Mouse (Mus musculus) embryonic stem cell, embryonic (primary cell): ENCODE measurements around the gene Gabpa.

ENCODE experiments used
- CTCF ChIA-PET, 4 experiments: fragments of 300-600 bp in 2 of 4; fragments of 350-600 bp in 2 of 4; sonication (Branson Sonifier 250); formaldehyde crosslinking; loops; one replicate each; lab custom pipeline; 2022; ENCODE audit warnings: inconsistent platforms in 2 of 4; lab: Charles Lee
- POLR2A ChIA-PET, 4 experiments: fragments of 300-600 bp in 2 of 4; fragments of 350-600 bp in 2 of 4; sonication (Branson Sonifier 250); formaldehyde crosslinking; loops; one replicate each; lab custom pipeline; 2022; ENCODE audit warnings: antibody characterized with exemption in 4 of 4, inconsistent platforms in 1 of 4; lab: Charles Lee

The Gabpa gene

GRCm38 (mm10) chr16:84834745-84835440 is at the start of gene Gabpa:
Gene Gabpa, plus strand, starts transcription at chr16:84834925.
- CTCF ChIA-PET: interaction anchor here in 2 of 4 experiments (0.5 to 1.1 kb wide), 5 partner anchors 9 to 100 kb away, joined by 3 to 4 read pairs (median 4); no protein-coding TSS in a partner anchor
- POLR2A ChIA-PET: interaction anchor here (0.5 to 12.8 kb wide), 48 partner anchors 8 to 844 kb away, joined by 3 to 290 read pairs (median 6); partner anchors contain the start of genes Jam2 (in 3 of the 4) and Mrpl39 (in 3 of the 4)

GRCm38 (mm10) chr16:84784966-84785365 is 49.8 kb upstream of the Gabpa start:
- ChIA-PET POLR2A (interaction anchor here (0.6 to 16.2 kb wide), 20 partner anchors 9 to 50 kb away, joined by 3 to 369 read pairs (median 4); partner anchors contain the start of genes Jam2 (in 3 of the 4), Mrpl39 (in 2 of the 4), Atp5j (in 1 of the 4) and Gabpa (in 1 of the 4)), CTCF (no interaction called here)

- ChIA-PET CTCF (no interaction called here), POLR2A (interaction anchor here in 3 of 4 experiments (0.8 to 11.7 kb wide), 7 partner anchors 9 to 128 kb away, joined by 3 to 195 read pairs (median 4); partner anchors contain the start of gene Jam2 (in 2 of the 3))
These were observed 44.0 kb upstream of the Gabpa start for GRCm38 (mm10) chr16:84790595-84791165.

GRCm38 (mm10) chr16:84793401-84793800 is 41.3 kb upstream of the Gabpa start:
- ChIA-PET CTCF (no interaction called here), POLR2A (interaction anchor here in 3 of 4 experiments (0.6 to 11.7 kb wide), 18 partner anchors 10 to 89 kb away, joined by 3 to 195 read pairs (median 4); partner anchors contain the start of genes Jam2 (in 2 of the 3) and Mrpl39 (in 2 of the 3))

GRCm38 (mm10) chr16:84795337-84795736 is 39.4 kb upstream of the Gabpa start:
- ChIA-PET CTCF (interaction anchor here in 1 of 4 experiments (0.6 kb wide), 1 partner anchor 29 kb away, joined by 3 read pairs; no protein-coding TSS in a partner anchor), POLR2A (interaction anchor here in 3 of 4 experiments (0.6 to 11.7 kb wide), 11 partner anchors 9 to 64 kb away, joined by 3 to 195 read pairs (median 4); partner anchors contain the start of gene Jam2 (in 2 of the 3))

GRCm38 (mm10) chr16:84796678-84797077 is 38.0 kb upstream of the Gabpa start:
- ChIA-PET CTCF (interaction anchor here in 1 of 4 experiments (0.5 kb wide), 1 partner anchor 61 kb away, joined by 3 read pairs; the partner anchor contains the start of gene Mrpl39), POLR2A (interaction anchor here in 2 of 4 experiments (1.0 to 11.7 kb wide), 6 partner anchors 14 to 38 kb away, joined by 3 to 195 read pairs (median 7); partner anchors contain the start of genes Jam2 (in 2 of the 2) and Gabpa (in 1 of the 2))

- CTCF ChIA-PET: interaction anchor here in 2 of 4 experiments (0.6 to 1.0 kb wide), 3 partner anchors 12 to 16 kb away, joined by 3 to 7 read pairs (median 4); no protein-coding TSS in a partner anchor
These were observed 34.7 kb upstream of the Gabpa start for GRCm38 (mm10) chr16:84800038-84800437.

GRCm38 (mm10) chr16:84802217-84802616 is 32.5 kb upstream of the Gabpa start:
- POLR2A ChIA-PET: interaction anchor here in 3 of 4 experiments (0.6 to 7.0 kb wide), 24 partner anchors 9 to 67 kb away, joined by 3 to 39 read pairs (median 4); partner anchors contain the start of genes Mrpl39 (in 2 of the 3) and Jam2 (in 1 of the 3)
- CTCF ChIA-PET: interaction anchor here in 2 of 4 experiments (0.5 to 0.6 kb wide), 2 partner anchors 73 to 200 kb away, joined by 3 to 4 read pairs; no protein-coding TSS in a partner anchor

More at GRCm38 (mm10) chr16:84800038-84800437, 34.7 kb upstream of the Gabpa start:
- POLR2A ChIA-PET: interaction anchor here (0.6 to 11.7 kb wide), 20 partner anchors 9 to 736 kb away, joined by 3 to 195 read pairs (median 4); partner anchors contain the start of gene Jam2 (in 2 of the 4)

- ChIA-PET POLR2A (interaction anchor here in 3 of 4 experiments (1.0 to 7.0 kb wide), 18 partner anchors 8 to 71 kb away, joined by 3 to 39 read pairs (median 5); partner anchors contain the start of genes Gabpa (in 1 of the 3) and Jam2 (in 1 of the 3)), CTCF (no interaction called here)
These were observed 29.9 kb upstream of the Gabpa start for GRCm38 (mm10) chr16:84804866-84805265.

GRCm38 (mm10) chr16:84806175-84806574 is 28.6 kb upstream of the Gabpa start:
- ChIA-PET POLR2A (interaction anchor here in 2 of 4 experiments (0.8 to 7.0 kb wide), 7 partner anchors 11 to 27 kb away, joined by 3 to 39 read pairs (median 16); no protein-coding TSS in a partner anchor), CTCF (no interaction called here)

GRCm38 (mm10) chr16:84807874-84808273 is 26.9 kb upstream of the Gabpa start:
- CTCF ChIA-PET: no interaction called here
- POLR2A ChIA-PET: interaction anchor here in 2 of 4 experiments (0.9 to 1.5 kb wide), 11 partner anchors 9 to 35 kb away, joined by 3 to 4 read pairs (median 3); no protein-coding TSS in a partner anchor

GRCm38 (mm10) chr16:84810254-84810653 is 24.5 kb upstream of the Gabpa start:
- ChIA-PET CTCF (no interaction called here), POLR2A (interaction anchor here in 2 of 4 experiments (0.5 to 17.1 kb wide), 6 partner anchors 14 to 73 kb away, joined by 3 to 290 read pairs (median 8); partner anchors contain the start of genes Atp5j (in 1 of the 2), Gabpa (in 1 of the 2) and Mrpl39 (in 1 of the 2))

- CTCF ChIA-PET: interaction anchor here in 2 of 4 experiments (0.6 to 1.2 kb wide), 2 partner anchors 13 kb away, joined by 5 to 7 read pairs; no protein-coding TSS in a partner anchor
- POLR2A ChIA-PET: interaction anchor here (0.7 to 17.1 kb wide), 27 partner anchors 10 to 79 kb away, joined by 3 to 290 read pairs (median 5); partner anchors contain the start of genes Atp5j (in 2 of the 4), Gabpa (in 2 of the 4) and Mrpl39 (in 2 of the 4)
These were observed 20.9 kb upstream of the Gabpa start for GRCm38 (mm10) chr16:84813852-84814251.

GRCm38 (mm10) chr16:84814511-84814910 is 20.2 kb upstream of the Gabpa start:
- ChIA-PET POLR2A (interaction anchor here in 2 of 4 experiments (0.7 to 17.1 kb wide), 14 partner anchors 10 to 79 kb away, joined by 3 to 290 read pairs (median 8); partner anchors contain the start of genes Atp5j (in 2 of the 2), Gabpa (in 2 of the 2) and Mrpl39 (in 1 of the 2)), CTCF (interaction anchor here in 1 of 4 experiments (0.6 kb wide), 1 partner anchor 14 kb away, joined by 7 read pairs; no protein-coding TSS in a partner anchor)

GRCm38 (mm10) chr16:84817423-84817822 is 17.3 kb upstream of the Gabpa start:
- POLR2A ChIA-PET: interaction anchor here in 2 of 4 experiments (0.8 to 17.1 kb wide), 13 partner anchors 9 to 96 kb away, joined by 3 to 290 read pairs (median 4); partner anchors contain the start of genes Gabpa (in 2 of the 2), Atp5j (in 1 of the 2) and Mrpl39 (in 1 of the 2)
- CTCF ChIA-PET: no interaction called here

GRCm38 (mm10) chr16:84825009-84825408 is 9.7 kb upstream of the Gabpa start:
- POLR2A ChIA-PET: interaction anchor here (0.6 to 17.1 kb wide), 40 partner anchors 4 to 109 kb away, joined by 3 to 290 read pairs (median 7); partner anchors contain the start of genes Gabpa (in 4 of the 4), Atp5j (in 3 of the 4), Jam2 (in 3 of the 4) and Mrpl39 (in 2 of the 4)
- CTCF ChIA-PET: interaction anchor here in 3 of 4 experiments (0.6 to 1.3 kb wide), 4 partner anchors 9 to 90 kb away, joined by 3 to 5 read pairs (median 4); partner anchors contain the start of gene Mrpl39 (in 1 of the 3)
